Mouse (Mus musculus) hindlimb bud, embryonic 11.5 days (tissue): ENCODE data around the gene Washc1.
"Not testable (repeated sequence)": the region's sequence is repeated elsewhere in the genome, so short reads cannot be mapped to it uniquely, and the experiment has no call there.

Experiments
- DNase-seq: peaks from one replicate; pipeline ENCODE4 v3.0.0-alpha.2; 2012; ENCODE audit warnings: low read depth, low spot score; ENCODE audit errors: extremely low spot score

The Washc1 gene

DNA sequence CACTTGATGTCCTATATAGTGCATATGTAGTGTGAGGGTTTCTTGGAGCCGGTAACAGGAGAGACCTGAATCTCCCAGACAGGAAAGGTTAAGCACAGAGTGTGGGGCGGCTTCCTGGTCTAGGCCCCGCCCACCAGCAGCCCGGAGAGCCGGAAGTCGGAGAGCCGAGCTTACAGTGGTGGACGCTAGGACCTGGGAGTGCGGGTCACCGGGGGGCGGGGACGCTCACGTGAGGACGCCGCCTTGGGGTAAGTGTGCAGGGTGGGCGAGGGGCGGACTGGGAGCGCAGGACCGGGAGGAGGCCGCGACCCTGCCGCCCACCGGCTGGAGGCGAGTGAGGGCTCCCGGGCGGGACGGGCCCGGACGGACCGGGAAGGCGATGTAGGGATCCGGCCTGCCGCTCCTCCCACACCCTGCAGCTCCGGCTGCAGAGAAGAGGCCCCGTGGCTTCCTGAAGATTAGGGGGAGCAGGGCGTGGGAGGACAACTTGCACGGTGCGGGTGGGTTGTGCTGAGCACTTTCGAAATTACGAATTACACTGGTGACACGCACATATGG, at the start of gene Washc1:
TSS of gene Washc1 (plus strand) at position 144 of the 558 bp plus-strand sequence.
- DNase-seq: no peak

DNA sequence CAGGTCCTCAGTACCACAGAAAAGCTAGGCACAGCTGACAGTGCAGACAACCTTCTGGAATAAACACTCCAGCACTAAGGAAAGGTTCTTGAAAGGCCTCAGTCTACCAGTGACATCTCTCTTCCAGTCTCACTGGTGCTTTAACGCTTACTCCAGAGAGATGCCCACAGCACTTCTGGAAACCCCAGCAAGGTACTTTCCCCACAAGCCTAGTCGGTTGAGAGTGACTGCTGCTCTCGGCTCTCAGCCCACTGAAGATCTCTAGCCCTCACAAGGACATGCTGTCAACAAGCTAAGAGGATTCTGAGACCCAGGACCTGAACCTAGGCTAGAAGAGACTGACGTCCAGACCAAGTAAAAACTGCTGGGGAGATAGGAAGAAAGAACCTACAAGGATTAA, 46.2 kb upstream of the Washc1 start:
- no peak for DNase-seq

DNA sequence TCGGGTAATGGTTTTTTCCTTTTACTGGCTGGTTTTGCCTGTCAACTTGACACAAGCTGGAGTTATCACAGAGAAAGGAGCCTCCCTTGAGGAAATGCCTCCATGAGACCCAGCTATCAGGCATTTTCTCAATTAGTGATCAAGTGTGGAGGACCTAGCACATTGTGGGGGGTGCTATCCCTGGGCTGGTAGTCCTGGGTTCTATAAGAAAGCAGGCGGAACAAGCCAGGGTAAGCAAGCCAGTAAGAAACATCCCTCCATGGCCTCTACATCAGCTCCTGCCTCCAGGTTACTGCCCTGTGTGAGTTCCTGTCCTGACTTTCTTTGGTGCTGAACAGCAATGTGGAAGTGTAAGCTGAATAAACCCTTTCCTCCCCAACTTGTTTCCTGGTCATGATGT, 42.3 kb upstream of the Washc1 start:
- not testable (repeated sequence) for DNase-seq

DNA sequence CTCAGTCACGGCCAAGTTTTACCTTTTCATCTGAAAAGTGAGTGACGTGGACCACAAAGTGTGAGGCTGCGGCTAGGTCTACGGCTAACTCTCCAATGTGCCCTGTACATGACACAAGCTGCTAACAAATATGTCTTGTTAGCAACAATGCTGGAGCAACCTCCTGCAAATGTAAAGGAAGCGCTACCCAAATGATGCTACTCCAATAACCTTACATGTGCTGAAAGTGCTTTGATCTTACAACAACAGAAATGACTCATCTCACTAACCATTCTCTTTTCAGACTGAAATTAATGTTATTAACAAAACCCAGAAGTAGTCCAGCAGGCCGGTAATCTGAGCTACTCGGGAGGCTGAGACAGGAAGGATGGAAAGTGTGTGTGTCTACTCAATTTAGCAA, 37.4 kb upstream of the Washc1 start:
- DNase-seq: no peak

DNA sequence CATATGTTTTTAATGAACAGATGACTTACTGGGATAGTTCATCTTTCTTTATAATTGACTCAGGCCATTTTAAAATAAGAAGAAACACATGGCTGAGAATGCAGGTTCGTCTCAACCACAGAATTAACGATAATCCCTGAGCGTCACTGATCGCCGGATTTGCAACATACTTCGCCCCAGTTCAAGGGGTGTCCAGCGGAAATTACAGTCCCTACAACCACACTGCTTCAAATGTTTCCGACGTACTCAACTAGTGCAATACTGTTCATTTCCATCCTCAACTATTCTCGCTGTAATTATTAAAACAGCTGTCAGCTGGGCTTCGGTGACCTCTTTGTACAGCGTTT, 35.5 kb upstream of the Washc1 start:
- DNase-seq: no peak

DNA sequence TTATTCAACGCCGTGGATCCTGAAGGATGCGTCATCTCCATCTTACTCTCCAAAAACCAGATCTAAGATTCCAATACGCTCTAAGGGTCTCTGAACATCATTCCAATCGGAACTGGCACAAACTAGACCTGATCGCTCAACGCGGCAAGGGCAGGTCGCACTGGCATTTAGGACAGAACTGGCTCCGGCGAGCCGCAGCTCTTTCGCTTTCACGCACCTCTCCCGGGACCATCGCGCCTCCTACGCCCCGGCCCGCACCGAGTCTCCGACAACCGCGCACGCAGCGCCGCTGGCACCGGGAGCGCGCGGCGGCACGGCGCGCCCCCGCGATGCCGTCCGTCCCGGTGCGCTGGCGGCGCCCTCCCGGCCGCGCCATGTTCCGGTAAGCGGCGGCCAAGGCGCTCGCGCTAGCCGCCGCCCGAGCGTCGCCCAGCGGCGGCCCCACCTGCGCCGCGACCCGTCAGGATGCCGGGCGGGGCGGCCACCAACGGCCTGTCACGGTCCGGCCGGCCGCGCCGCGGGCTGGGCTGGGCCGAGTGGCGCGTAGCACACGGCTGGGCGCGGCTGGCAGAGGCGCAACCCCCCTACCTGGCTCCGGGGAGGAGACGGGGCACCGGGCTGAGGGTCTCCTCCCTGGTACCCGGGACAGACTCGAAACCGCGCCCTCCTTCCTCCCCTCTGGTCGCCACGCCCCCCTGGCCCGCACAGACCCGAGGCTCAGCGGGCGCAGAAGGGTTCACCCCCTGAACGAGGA, 35.0 kb upstream of the Washc1 start:
- DNase-seq: no peak

DNA sequence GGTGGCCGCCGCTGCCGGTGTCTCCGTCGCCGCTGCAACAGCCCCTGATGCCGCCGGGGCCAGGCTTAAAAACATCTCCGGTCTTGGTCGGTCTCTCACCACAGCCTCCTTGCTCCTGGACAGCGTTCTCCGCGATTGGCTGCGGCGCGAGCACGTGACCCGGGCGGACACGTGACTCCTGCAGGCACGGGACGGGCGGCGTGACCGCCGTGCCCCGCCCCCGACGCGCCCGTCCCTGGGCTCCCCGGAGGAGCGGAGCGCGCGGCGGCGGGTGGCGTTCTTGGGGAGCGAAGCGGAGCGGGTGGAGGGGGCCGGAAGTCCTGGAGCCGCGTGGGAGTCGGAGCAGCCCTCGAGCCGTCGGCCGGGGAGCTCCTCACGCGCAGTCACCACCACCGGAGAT, 34.4 kb upstream of the Washc1 start, which contains the start of gene Ankrd12:
TSS of gene Ankrd12 (minus strand) at position 156 of the 400 bp plus-strand sequence.
- no peak for DNase-seq

DNA sequence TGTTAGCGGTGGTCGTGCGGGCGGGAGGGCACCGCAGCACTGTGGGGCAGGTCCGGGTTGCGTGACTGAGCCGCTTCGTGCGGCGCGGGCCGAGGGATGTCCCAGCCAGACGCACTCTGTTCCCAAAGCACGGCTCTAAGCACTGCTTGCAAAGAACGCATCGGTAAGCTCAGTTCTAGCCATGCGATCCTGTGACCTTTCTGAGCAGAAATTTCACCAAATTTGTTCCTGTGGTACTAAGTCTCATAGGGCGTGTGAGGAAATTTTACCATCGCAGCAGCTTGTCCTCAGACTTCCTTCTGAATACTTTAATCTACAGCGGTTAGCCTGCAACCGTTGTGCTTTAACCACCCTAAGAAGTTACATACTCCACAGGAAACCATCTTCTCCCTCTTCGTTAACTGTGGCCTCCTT, 33.9 kb upstream of the Washc1 start:
- DNase-seq: no peak

DNA sequence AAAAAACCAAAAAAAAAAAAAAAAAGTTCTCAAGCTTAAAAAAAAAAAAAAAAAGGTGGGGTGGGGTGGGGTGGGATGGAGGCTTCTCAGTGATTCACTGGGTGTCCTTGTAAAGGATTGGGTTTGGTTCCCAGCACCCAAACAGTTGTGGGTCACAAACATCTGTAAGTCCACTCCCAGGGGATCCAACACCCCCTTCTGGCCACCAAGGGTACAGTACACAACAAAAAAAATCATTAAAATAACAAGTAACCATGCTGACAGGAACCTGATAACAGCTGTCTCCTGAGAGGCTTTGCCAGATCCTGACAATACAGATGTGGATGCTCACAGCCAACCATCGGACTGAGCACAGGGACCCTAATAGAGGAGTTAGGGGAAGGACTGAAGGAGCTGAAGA, 26.9 kb upstream of the Washc1 start:
- DNase-seq: no peak

DNA sequence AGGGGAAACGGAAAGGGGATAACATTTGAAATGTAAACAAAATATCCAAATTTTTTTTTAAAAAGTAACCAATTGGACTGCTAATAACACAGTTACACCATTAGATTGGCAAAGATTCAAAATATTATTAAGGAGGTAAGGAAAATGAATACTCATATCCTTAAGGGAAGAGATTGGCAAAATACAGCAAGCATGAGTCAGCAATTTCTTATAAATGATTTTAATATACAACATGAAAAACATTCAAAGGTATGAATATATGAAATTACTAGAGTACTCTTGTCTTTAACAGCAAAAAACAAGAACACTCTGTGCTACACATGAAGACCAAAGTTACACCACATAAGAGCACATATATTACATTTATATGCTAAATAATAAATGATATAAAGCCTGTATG, 26.3 kb upstream of the Washc1 start:
- no peak for DNase-seq

DNA sequence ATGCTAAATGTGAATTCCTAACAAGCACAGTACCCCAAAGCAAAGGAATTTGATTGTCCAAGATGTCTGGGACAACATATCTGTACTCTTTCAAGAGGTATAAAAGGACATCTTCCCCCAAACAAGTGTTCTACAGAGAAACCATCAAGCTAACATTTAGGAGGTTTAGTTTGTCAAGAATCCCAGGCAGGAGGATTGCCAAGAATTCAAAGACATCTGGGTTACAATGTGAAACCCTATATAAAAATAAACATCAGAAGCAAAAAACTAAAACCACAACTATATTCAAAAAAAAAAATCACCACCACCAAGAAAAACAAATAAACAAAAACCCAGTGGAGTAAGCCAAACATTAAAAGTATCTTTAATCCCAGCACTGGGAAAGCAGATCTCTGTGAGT, 21.1 kb upstream of the Washc1 start:
- DNase-seq: no peak

DNA sequence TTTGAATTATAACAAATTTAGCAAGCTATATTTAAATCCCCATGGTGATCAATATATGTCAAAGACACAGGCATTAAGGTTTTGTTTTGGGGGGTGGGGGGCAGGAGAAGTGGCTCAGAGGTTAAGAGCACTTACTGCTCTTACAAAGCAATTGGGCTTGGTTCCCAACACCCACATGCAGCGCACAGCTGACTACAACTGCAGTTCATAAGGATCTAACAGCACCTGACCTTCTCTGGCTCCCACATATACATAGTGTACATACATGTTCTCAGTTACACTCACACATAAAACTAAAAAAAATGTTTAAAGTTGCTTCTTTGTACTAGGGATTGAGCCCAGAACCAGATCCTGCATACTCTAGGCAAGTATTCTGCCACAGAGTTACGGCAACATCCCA, 20.0 kb upstream of the Washc1 start:
- no peak for DNase-seq

DNA sequence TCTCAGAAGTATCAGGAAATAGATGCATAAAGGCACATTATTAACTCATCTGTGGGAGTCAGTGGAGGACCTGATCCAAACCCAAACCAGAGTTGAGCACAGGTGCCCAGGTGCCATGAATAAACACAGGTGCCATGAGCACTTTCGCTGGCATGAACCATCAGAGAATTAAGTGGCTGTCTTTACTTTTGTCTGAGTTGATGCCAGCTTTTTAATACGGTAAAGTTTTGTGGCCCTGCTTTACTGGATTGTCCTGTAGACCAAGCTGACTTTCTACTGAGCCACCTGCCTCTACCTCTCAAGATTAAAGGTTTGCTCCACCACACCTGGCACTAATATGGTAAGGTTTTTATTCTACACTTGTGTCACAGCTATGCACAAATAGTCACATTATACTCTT, 19.3 kb upstream of the Washc1 start:
- no peak for DNase-seq

DNA sequence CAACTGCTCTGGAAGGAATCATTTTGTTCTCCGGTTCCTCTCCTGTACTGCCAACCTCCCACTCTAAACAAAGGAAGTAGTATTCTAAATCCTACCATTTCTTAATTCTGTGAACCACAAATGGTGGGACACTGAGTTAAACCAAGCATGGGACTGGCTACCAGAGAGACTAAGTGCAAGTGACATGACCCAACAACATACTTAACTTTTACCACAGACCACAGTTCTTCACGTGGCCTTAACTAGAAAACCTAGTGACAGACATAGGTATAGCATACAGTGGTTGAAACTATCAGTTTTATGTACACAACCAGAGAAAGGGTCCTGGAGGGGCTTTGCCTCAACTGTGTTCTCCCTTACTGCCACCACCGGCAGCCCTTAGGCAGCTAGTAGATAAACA, 18.7 kb upstream of the Washc1 start:
- DNase-seq: no peak

DNA sequence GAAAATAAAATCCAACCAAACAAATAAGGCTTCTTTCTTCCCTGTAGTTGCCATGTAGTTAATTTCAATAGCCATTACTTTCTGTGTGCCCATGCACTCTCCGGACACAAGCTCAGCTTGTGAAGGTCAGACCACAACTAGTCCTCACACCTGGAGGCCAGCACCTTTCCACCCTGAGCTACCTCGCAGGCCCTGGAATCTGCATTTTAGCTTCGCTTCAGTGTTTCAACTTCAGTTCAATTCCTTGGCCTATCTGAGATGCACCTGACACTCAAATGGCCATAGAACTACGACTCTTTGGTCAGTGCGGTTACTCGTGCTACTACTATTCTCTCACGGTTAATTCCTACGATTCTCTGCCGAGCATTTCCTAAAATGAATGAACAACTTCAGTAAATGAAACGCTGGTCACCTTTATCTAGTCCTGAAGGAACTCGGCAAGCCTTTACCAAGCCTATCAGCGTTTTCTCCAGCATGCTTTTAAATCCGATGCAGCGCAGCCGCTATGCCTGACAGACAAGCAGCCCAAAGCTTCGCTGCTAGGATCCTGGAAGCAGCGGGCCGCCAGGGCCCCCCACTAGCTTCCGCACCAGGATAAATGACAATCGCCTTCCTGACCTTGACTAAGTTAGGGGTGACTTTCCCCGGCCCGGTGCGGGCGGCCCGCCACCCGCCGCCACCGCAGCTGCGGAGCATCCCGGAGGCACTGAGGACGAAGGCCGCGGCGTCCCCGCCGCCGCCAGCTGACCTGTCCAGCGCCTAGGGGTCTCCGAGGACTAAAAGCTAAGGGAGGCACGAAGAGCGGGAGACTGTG, 10.6 kb upstream of the Washc1 start:
- DNase-seq: no peak

DNA sequence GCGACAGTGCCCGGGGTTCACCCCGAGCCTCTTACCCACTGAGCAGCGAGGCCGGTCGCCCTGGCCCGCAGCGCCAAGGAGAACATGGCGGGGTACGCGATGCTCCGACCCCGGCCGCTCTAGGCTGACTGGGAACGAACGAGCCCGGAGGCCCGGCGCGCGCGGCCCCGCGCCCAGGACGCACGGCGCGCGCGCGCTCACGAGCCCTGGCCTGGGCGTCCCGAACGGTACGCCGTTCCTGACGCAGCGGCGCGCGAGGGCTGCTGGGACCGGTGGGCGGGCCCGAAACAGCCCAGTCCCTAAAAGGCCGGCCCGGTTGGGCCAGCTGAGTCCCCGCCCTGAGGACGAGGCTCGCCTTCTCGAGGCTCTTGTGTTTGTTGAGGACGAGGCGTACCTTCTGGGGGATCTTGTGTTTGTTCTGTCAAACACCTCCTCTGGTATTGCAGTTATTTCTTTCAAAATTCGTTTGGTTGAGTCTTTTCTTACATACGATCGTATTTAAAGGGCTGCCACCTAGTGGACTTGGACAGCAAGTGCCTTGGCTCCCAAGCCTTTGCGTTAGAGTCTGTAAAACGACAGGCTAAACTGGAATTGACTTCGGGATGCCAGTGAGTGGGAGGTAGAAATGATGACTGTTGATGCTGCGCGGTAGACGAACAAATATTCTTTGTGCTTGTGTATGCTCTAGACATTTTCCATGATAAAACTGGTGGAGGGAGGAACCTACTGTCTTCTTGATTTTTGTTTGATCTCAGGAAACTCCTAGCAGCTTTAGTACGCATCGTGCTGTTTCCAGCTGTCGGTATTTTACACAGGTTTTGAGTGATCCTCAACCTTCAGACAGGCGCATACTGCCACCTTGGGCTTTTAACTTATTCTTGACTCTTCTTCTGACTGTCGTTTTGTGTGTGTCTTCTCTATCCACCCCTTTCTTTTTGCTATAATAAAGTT, 9.7 kb upstream of the Washc1 start, which contains the start of gene Ndufv2:
TSS of gene Ndufv2 (minus strand) at position 180 of the 951 bp plus-strand sequence.
- DNase-seq: peak; percentile 85

DNA sequence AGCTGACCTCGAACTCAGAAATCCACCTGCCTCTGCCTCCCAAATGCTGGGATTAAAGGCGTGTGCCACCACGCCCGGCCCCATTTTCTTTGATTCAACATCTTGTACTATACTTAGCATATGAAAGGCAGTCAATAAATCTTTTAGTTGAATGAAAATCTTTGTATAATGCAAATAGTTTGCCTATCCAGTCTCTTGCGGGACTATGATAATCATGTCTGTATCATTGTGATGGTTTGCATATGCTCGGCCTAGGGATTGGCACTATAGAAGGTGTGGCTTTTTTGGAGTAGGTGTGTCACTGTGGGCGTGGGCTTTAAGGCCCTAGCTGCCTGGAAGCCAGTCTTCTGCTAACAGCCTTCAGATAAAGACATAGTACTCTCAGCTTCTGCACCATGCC, 7.3 kb upstream of the Washc1 start:
- no peak for DNase-seq

DNA sequence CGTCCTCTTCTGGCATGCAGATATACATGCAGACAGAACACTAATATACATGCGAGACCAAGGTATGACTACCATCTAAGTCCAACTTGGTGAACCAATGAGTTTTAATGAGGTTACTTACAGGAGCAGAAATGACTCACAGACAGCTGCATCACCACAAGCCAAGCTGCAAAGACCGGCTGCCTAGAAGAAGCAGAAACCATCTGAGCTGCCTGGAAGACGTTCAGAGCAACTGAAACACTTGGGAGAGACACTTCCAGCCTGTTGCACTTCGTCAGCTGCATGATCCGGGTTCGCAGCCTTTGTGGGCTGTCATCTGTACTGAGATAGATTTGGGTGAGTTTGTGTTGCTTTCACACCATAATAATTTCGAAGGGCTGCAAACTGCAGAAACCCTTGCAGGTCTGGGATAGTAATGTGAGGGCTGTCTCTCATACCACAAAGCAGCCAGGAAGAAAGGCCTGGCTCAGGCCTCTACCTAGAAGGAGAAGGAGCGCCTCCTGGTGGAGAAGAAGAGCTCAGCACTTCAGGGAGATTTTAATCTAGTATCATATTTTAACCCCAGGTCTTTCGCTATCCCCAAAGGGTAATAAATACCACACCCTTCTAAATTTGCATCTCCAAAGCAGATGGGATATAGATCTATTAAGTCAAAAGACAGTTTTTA, 4.6 kb upstream of the Washc1 start:
- DNase-seq: no peak

DNA sequence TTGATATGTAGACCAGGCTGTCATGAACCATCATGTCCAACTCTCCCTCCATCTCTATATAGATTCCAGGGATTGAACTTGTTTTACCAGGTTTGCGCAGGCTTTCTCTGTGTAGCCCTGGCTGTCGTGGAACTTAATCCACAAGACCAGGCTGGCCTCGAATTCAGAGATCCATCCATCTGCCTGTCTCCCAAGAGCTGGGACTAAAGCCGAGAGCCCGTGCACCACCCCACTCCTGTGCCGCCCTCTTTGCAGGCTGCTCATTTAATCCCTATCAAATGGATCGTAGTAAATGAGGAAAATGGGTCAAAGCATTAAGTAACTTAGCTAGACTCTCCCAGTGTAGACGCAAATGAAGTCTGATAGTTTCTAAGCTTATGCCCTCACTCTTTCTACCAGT, 3.9 kb upstream of the Washc1 start:
- DNase-seq: no peak

DNA sequence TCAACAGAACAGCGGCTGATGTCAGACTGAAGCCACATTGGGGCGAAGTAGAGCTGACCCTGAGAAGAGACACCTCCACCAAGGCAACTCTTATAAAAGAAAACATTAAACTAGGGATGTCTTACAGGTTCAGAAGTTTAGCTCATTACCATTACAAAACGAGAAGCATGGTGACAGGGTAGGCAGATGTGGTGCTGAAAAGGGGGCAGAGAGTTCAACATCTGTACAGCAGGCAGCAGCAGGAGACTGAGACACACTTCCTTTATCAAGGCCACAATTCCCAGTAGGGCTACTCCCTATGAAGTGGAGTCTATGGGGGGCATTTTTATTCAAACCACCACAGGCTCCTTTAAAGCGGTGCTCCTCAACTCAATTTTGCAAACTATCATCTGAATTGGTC, 3.1 kb upstream of the Washc1 start:
- DNase-seq: no peak
